Mouse (Mus musculus) bone marrow macrophage, adult 2 months (primary cell): ENCODE data around the gene Olfr70.

Experiments
- CTCF ChIP-seq: IDR thresholded peaks from 2 replicates; pipeline ENCODE4 v1.5.1; 2012; ENCODE audit warnings: low read depth, mild to moderate bottlenecking, low read length, moderate library complexity
- POLR2A ChIP-seq: IDR thresholded peaks from 2 replicates; pipeline ENCODE4 v1.6.1; 2012; ENCODE audit warnings: mild to moderate bottlenecking, low read depth, low read length, borderline replicate concordance

DNA sequence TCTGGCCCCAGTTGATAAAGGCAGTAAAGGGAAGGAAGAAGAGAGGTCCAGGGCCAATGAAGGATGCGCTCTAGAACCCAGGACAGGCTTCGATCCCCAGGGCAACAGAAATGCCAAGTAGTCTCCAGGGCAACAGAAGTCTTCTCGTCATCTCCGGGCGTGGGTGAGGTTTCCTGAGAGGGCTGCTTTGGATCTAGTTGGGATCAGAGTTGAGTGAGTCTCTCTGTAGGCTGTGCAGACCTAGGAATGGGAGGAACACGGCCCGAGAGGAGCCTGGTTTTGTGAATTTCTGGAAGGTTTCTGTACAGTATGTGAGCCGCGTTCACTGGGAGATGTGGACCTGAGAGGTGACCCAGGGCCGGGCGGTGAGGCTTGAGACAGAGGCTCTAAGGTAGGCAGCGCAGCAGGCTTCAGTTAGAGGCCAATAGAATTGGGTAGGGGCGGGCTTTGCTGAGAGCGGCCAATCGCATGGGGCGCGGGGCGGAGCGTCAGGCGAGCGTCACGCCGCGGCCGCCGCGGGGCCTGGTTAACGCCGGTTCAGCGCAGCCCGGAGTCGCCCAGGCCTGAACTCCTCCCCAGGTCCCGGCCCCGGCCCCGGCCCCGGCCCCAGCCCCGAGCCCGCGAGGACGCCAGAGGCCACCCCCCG, 31.7 kb downstream of the Olfr70 start, which contains the start of the genes Tmem8b and Fam221b:
- TF ChIP-seq POLR2A (no peak), CTCF (no peak; the same call in 1 of the 2 replicates)
